Mouse (Mus musculus) heart, adult 10 weeks (tissue): Measurements from ENCODE around the gene Gm17124. TPM values are rescaled to one million over a fixed set of nuclear protein-coding genes. Genes with fewer than 3 reads are reported as not detected.

Experiments
- polyA plus RNA-seq: library from polyadenylated mRNA; stranded (reverse); fragments of 350-450 nt; fragmentation: Illumina TruSeq; extraction: RNeasy Lipid Tissue Mini Kit (QIAGEN cat#74804); gene quantifications from one replicate; pipeline ENCODE4 v1.2.3, GENCODE M21; 2014; ENCODE audit warnings: low read depth, low replicate concordance

Gm17124 gene
- not detected for polyA plus RNA-seq

DNA sequence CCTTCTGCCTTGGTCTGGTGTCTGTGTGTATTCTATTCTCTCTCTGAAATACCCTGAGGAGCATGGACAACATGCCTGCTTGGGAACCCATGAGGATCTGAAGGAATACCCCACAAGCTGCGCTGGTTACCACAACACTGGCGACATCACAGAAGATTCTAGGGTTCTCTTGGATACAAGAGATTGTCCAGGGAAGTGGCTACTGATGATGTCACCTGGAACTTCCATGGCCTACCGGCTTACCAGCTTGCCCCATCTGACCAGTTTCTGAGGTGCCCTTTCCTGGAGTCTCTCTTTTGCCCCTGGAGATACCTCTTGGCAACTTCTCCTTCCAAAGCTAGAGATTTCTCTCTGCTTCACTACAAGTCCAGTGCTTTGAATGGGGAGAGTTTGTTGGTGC, at the start of gene Gm17124:
TSS of gene Gm17124 (minus strand) at position 101 of the 400 bp plus-strand sequence.

DNA sequence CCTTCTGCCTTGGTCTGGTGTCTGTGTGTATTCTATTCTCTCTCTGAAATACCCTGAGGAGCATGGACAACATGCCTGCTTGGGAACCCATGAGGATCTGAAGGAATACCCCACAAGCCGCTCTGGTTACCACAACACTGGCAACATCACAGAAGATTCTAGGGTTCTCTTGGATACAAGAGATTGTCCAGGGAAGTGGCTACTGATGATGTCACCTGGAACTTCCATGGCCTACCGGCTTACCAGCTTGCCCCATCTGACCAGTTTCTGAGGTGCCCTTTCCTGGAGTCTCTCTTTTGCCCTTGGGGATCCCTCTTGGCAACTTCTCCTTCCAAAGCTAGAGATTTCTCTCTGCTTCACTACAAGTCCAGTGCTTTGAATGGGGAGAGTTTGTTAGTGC, 42.1 kb upstream of the Gm17124 start, which contains the start of gene Gm3633:
TSS of gene Gm3633 (minus strand) at position 101 of the 400 bp plus-strand sequence.

Other genes starting within 250 kb of the Gm17124 start
- not detected for gene Gm8005, start 160.2 kb downstream of the Gm17124 start, polyA plus RNA-seq
- not detected for gene Gm8011, start 136.0 kb downstream of the Gm17124 start, polyA plus RNA-seq
- gene Gm8020, start 97.5 kb downstream of the Gm17124 start, polyA plus RNA-seq: not detected
- not detected for gene Gm8024, start 75.6 kb downstream of the Gm17124 start, polyA plus RNA-seq
- not detected for gene Gm3633, start 42.0 kb upstream of the Gm17124 start, polyA plus RNA-seq
- gene Gm10378, start 56.1 kb upstream of the Gm17124 start, polyA plus RNA-seq: not detected
- gene Gm3015, start 168.9 kb upstream of the Gm17124 start, polyA plus RNA-seq: not detected
- gene Gm10377, start 198.1 kb upstream of the Gm17124 start, polyA plus RNA-seq: not detected